Comparison of ENCODE assay signal across 23 mouse cellular contexts in genomic region chr16:96720666-96721065, GRCm38 (mm10).
DNase-seq lines count a peak whose midpoint lies in the region; ATAC-seq lines count a peak whose summit lies in the region.
"Had no signal": no experiment of that assay in that cellular context is flagged by ENCODE, and none has a peak within 500 bp of the region (broad histone marks: within the 10 kb centered on the region; RNA-seq: fewer than 3 reads in every experiment).

No protein-coding gene starts in this region.

- no peak for ATAC-seq in midbrain, embryonic 15.5 days (replicated peaks)
- ATAC-seq: forebrain, embryonic 14.5 days; intestine, embryonic 16.5 days had no signal

- H3K36me3 ChIP-seq in midbrain, embryonic 15.5 days (replicated peaks), result no peaks in the 10 kb centered on the region
- H3K36me3 ChIP-seq: embryonic facial prominence, embryonic 13.5 days; heart, embryonic 15.5 days; kidney, embryonic 15.5 days; lung, embryonic 15.5 days had no signal

- DNase-seq in cerebellum, adult 9-10 months, result peak; percentile 28
- no peak for DNase-seq in cerebellum, postnatal 4 days (ENCODE audit: low spot score in 2 of 2)
- DNase-seq in brain, adult 2 months (ENCODE audit: low read depth, low spot score), result peak; percentile 52
- DNase-seq in cerebellum, postnatal 25 days, result peak; percentile 25 to 40
- no peak for DNase-seq in ovary, postnatal 10 days (ENCODE audit: low spot score)
- DNase-seq in layer of hippocampus, postnatal 10 days (ENCODE audit: low spot score in 2 of 2), result no peak
- DNase-seq: adrenal gland, postnatal 36 days; gastrocnemius, postnatal 25 days; heart, postnatal 4 days; kidney, postnatal 4 days; layer of hippocampus, postnatal 36 days; right cerebral cortex, postnatal 14 days; spleen, adult 18-20 months; thymus, postnatal 4 days had no signal

- H3K4me3 ChIP-seq in midbrain, embryonic 15.5 days, result no peak overlapping the region
- H3K4me3 ChIP-seq: embryonic facial prominence, embryonic 13.5 days; heart, embryonic 15.5 days; kidney, embryonic 15.5 days; lung, embryonic 15.5 days had no signal

- H3K27ac ChIP-seq in midbrain, embryonic 15.5 days, result peak overlapping the region; percentile 74
- H3K27ac ChIP-seq: embryonic facial prominence, embryonic 13.5 days; heart, embryonic 15.5 days; kidney, embryonic 15.5 days; liver, embryonic 14.5 days; lung, embryonic 15.5 days; macrophage had no signal

- peaks cover 29% of the 10 kb centered on the region for H3K4me1 ChIP-seq in midbrain, embryonic 15.5 days
- H3K4me1 ChIP-seq: embryonic facial prominence, embryonic 13.5 days; heart, embryonic 15.5 days; kidney, embryonic 15.5 days; lung, embryonic 15.5 days had no signal

- H3K9ac ChIP-seq in midbrain, embryonic 15.5 days, result no peak overlapping the region
- H3K9ac ChIP-seq: embryonic facial prominence, embryonic 13.5 days; heart, embryonic 15.5 days; kidney, embryonic 15.5 days; liver, embryonic 14.5 days; lung, embryonic 15.5 days had no signal

- WGBS in midbrain, embryonic 15.5 days, result 62% methylated on average over 5 of the region's 5 CpGs

- no peaks in the 10 kb centered on the region for H3K9me3 ChIP-seq in midbrain, embryonic 15.5 days
- H3K9me3 ChIP-seq: embryonic facial prominence, embryonic 13.5 days; heart, embryonic 15.5 days; kidney, embryonic 15.5 days; lung, embryonic 15.5 days had no signal

- H3K27me3 ChIP-seq in midbrain, embryonic 15.5 days (replicated peaks), result no peaks in the 10 kb centered on the region
- H3K27me3 ChIP-seq: embryonic facial prominence, embryonic 13.5 days; heart, embryonic 15.5 days; kidney, embryonic 15.5 days; lung, embryonic 15.5 days had no signal

- no peak overlapping the region for H3K4me2 ChIP-seq in midbrain, embryonic 15.5 days
- H3K4me2 ChIP-seq: embryonic facial prominence, embryonic 13.5 days; heart, embryonic 15.5 days; kidney, embryonic 15.5 days; lung, embryonic 15.5 days had no signal

Comparison
In these comparisons a context has a peak if more than half of its experiments do, and no peak if none do; other contexts are left out.
1. DNase-seq: peak in cerebellum, adult 9-10 months (single experiment), brain, adult 2 months (single experiment) and cerebellum, postnatal 25 days (2 of 2); none in cerebellum, postnatal 4 days (0 of 2), ovary, postnatal 10 days (single experiment) and layer of hippocampus, postnatal 10 days (0 of 2).